Mouse (Mus musculus) embryonic facial prominence, embryonic 11.5 days (tissue): ENCODE results near the gene Rbp2. TPM values are rescaled to one million over a fixed set of nuclear protein-coding genes. Genes with fewer than 3 reads are reported as not detected.

ENCODE experiments used
- ATAC-seq: fragments of 200-750 bp; cut with Nextera tagmentation; replicated peaks from 2 replicates; pipeline ENCODE4 v1.8.0; 2017; ENCODE audit warnings: low read depth; ENCODE audit not compliant: insufficient number of reproducible peaks, low FRiP score, low TSS enrichment
- DNase-seq: peaks from one replicate; pipeline ENCODE4 v3.0.0-alpha.2; 2015; ENCODE audit warnings: low spot score
- H3K27ac ChIP-seq: fragments of 300-500 bp; sonication (generic); replicated peaks from 2 replicates; pipeline ENCODE4 v1.5.1; 2014; ENCODE audit warnings: mild to moderate bottlenecking, low read depth, low read length, control low read depth
- H3K27me3 ChIP-seq: fragments of 300-500 bp; sonication (generic); 2 replicates; pipeline ENCODE4 v1.6.1; 2014; ENCODE audit warnings: mild to moderate bottlenecking, low read length, moderate library complexity, mixed read lengths; ENCODE audit not compliant: control insufficient read depth, insufficient read depth
- H3K36me3 ChIP-seq: fragments of 300-500 bp; sonication (generic); replicated peaks from 2 replicates; pipeline ENCODE4 v1.6.1; 2014; ENCODE audit warnings: low read depth, mild to moderate bottlenecking, low read length, moderate library complexity, mixed read lengths; ENCODE audit not compliant: control insufficient read depth, insufficient read depth
- H3K4me1 ChIP-seq: fragments of 300-500 bp; sonication (generic); 2 replicates; pipeline ENCODE4 v1.6.1; 2014; ENCODE audit warnings: low read length, mixed read lengths; ENCODE audit not compliant: control insufficient read depth, insufficient read depth
- H3K4me2 ChIP-seq: fragments of 300-500 bp; sonication (generic); 2 replicates; pipeline ENCODE4 v1.6.1; 2014; ENCODE audit warnings: low read depth, mild to moderate bottlenecking, control low read depth, low read length, moderate library complexity
- H3K4me3 ChIP-seq: fragments of 300-500 bp; sonication (generic); 2 replicates; pipeline ENCODE4 v1.5.1; 2014; ENCODE audit warnings: low read depth, low read length, control low read depth
- H3K9ac ChIP-seq: fragments of 300-500 bp; sonication (generic); replicated peaks from 2 replicates; pipeline ENCODE4 v1.6.1; 2014; ENCODE audit warnings: mild to moderate bottlenecking, control low read depth, low read length
- H3K9me3 ChIP-seq: fragments of 300-500 bp; sonication (generic); replicated peaks from 2 replicates; pipeline ENCODE4 v1.6.1; 2016; ENCODE audit warnings: mild to moderate bottlenecking, low read length, inconsistent platforms, mixed read lengths; ENCODE audit not compliant: control insufficient read depth
- WGBS: fragments of 180-500 bp; shearing (Covaris S2); extraction: QIAGEN DNeasy Blood & Tissue Kit; methylation state at CpG from one replicate; pipeline ENCODE4 v1.1.7; 2014; 5-methylcytosine and 5-hydroxymethylcytosine counted together
- polyA plus RNA-seq: library from polyadenylated mRNA; unstranded; fragments of >200 nt; fragmentation: Nextera tagmentation; extraction: Ambion mirVana; gene quantifications from 2 replicates; pipeline ENCODE4 v1.2.1, GENCODE M21; 2014

The Rbp2 gene
- polyA plus RNA-seq, 1 experiment from 2014 or later, result 0.38 TPM

DNA sequence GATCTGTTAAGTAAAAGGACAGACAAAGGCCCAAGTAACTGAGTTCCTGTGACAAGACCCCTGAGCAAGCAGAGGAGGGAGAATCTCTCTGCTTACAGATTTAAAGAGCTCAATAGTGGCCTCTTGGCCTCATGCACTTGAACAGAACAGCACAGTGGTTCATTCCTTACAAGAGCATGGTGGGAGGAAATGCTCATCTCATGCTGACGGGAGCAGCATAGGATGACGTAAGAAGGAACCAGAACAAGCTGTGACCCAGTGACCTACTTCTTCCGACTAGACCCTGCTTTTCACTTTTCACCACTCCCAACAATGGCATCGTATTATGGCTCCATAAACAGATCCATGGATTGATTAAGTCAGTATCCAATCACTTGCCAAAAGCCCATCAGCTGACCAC lies 3.7 kb upstream of the Rbp2 start:
- no peak overlapping the region for H3K9ac ChIP-seq
- no peaks in the 10 kb centered on the region for H3K9me3 ChIP-seq
- no peak overlapping the region for H3K4me3 ChIP-seq
- no peaks in the 10 kb centered on the region for H3K27me3 ChIP-seq
- no peak overlapping the region for H3K27ac ChIP-seq
- ATAC-seq (no peak), DNase-seq (no peak)
- H3K36me3 ChIP-seq, result no peaks in the 10 kb centered on the region
- H3K4me2 ChIP-seq, result no peak overlapping the region
- 35% methylated on average over 4 of the region's 4 CpGs for WGBS
- H3K4me1 ChIP-seq, result no peaks in the 10 kb centered on the region

DNA sequence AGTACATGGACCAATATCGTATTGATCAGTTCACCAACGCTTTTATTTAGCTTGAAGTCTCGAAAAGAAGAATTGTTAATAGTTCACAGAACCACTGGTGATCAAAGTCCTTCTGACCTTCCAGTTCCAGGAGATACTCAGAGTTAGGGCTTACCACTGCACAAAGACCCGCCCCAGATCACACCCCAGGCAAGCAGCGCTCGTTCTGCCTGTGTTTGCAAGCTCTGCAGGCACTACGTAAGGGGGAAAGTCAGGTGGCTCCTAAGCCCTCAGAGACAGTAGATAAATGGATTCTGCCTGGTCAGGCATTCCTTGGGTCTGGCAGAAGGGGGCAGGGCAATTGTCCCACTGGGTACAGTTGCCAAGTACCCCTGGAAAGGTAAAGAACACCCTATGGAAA lies 895 bp upstream of the Rbp2 start:
- H3K4me3 ChIP-seq, result no peak overlapping the region
- H3K4me1 ChIP-seq, result no peaks in the 10 kb centered on the region
- no peak overlapping the region for H3K4me2 ChIP-seq
- ATAC-seq (no peak), DNase-seq (no peak)
- H3K27ac ChIP-seq, result no peak overlapping the region
- H3K27me3 ChIP-seq, result no peaks in the 10 kb centered on the region
- no peaks in the 10 kb centered on the region for H3K9me3 ChIP-seq
- no peaks in the 10 kb centered on the region for H3K36me3 ChIP-seq
- 80% methylated on average over 7 of the region's 7 CpGs for WGBS
- H3K9ac ChIP-seq, result no peak overlapping the region

DNA sequence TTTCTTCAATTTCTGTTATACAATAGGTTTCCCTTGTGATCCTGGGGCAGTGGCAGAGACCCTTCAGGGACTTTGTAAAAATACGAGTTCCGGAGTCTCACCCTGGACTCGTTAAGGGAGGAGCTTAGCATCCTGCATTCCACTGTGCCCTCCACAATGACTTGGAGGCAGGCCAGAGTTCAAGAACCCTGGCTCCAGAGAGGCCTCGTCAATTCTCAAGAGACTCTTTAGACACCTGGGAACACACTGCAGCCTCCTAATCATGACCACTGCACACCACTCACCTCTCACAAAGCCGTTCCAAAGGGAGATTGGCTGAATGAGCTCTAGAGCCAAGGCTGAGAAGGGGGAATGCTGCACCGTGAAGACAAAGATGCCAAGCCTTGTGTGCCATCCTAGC lies 1.4 kb downstream of the Rbp2 start:
- Histone ChIP-seq H3K27me3 (no peaks in the 10 kb centered on the region), H3K4me3 (no peak overlapping the region), H3K4me1 (no peaks in the 10 kb centered on the region), H3K9me3 (no peaks in the 10 kb centered on the region), H3K36me3 (no peaks in the 10 kb centered on the region), H3K4me2 (no peak overlapping the region), H3K27ac (no peak overlapping the region), H3K9ac (no peak overlapping the region)
- DNase-seq (no peak), ATAC-seq (no peak)
- 69% methylated on average over 6 of the region's 6 CpGs for WGBS

DNA sequence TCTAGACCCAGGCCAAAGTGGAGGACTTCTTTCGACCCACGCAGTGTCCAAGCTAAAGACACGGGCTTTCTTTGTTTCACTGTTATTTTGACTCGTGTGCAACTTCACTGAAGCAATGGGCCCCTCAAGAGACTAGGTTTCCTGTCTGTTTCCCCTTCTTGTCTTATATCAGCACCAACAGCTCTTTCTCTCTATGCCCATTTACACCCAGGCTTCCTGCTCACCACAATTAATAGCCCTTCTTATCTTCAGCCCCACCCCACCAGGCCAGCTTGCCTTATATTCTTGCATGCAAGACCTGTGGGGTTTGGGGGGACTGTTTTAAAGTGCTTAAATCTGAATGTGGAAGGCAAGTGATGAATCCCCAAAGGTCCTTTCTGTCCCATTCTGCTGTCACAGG lies 3.6 kb downstream of the Rbp2 start:
- Histone ChIP-seq H3K36me3 (no peaks in the 10 kb centered on the region), H3K4me1 (no peaks in the 10 kb centered on the region), H3K9ac (no peak overlapping the region), H3K4me3 (no peak overlapping the region), H3K27ac (no peak overlapping the region), H3K9me3 (no peaks in the 10 kb centered on the region), H3K4me2 (no peak overlapping the region), H3K27me3 (no peaks in the 10 kb centered on the region)
- ATAC-seq, result no peak
- no peak for DNase-seq
- WGBS, result 72% methylated on average over 4 of the region's 4 CpGs

DNA sequence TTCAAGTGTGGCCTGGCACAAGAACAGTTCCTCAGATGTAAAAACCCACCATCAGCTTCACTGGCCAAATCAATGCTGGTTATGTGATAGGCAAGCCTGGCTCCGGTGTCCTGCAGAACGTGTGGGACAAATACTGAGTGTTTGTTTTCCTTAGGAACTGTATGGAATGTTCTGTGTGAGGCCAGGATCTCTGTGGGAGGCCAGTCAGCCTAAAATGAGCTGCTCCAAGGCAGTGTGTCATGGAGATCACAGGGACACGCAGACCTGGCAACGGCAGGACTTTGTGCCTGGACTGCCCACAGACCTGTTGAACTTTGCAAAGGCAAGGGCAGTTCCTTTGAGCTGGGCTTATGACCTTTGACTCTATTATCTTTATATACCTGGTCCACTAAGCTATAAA lies 4.2 kb downstream of the Rbp2 start:
- no peaks in the 10 kb centered on the region for H3K27me3 ChIP-seq
- H3K27ac ChIP-seq, result no peak overlapping the region
- whole genome bisulfite sequencing, result 41% methylated on average over 4 of the region's 4 CpGs
- H3K4me1 ChIP-seq, result no peaks in the 10 kb centered on the region
- no peak for ATAC-seq
- no peak overlapping the region for H3K4me2 ChIP-seq
- H3K9ac ChIP-seq, result no peak overlapping the region
- no peaks in the 10 kb centered on the region for H3K36me3 ChIP-seq
- DNase-seq, result no peak
- no peak overlapping the region for H3K4me3 ChIP-seq
- H3K9me3 ChIP-seq, result no peaks in the 10 kb centered on the region

DNA sequence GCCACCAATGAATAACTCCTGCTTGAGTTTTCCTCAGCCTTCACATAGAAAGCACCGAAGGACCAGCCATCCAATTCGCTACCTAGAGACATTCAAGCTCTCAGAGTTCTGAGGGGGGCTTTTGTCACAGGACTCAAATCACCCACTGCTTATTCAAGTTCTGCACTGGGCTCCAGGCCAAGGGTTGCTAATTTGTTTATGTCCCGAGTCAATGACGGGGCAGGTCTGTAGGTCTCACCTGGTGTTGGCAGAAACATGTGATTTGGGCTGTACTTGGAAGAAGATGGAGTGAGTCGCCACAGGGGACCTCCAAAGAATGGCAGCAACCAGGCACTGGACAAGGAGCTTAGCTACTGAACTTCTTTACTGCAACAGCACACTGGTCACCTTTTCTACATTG lies 5.2 kb downstream of the Rbp2 start:
- Histone ChIP-seq H3K4me1 (no peaks in the 10 kb centered on the region), H3K36me3 (no peaks in the 10 kb centered on the region), H3K9ac (no peak overlapping the region), H3K4me3 (no peak overlapping the region), H3K9me3 (no peaks in the 10 kb centered on the region), H3K4me2 (no peak overlapping the region), H3K27me3 (no peaks in the 10 kb centered on the region), H3K27ac (no peak overlapping the region)
- ATAC-seq (no peak), DNase-seq (no peak)
- WGBS, result 86% methylated on average over 5 of the region's 5 CpGs

DNA sequence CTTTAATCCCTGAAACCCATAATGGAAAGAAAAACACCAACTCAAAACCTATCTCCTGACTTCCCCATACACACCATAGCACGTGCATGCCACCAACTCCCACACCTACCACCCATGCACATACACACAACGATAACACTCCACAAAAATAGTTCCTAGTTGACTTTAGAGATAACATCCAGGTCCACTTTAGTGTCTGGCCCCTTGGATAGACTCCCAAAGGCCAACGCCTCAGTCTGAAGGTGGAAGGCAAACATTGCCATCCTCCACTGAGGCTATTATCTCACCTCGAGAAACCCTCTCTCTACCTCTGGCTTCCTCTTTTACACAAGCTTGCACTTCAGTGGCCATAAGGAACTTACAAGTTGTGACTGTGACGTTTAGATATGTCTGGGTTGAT lies 6.3 kb downstream of the Rbp2 start:
- Histone ChIP-seq H3K27ac (no peak overlapping the region), H3K9ac (no peak overlapping the region), H3K9me3 (no peaks in the 10 kb centered on the region), H3K36me3 (no peaks in the 10 kb centered on the region), H3K4me1 (no peaks in the 10 kb centered on the region), H3K27me3 (no peaks in the 10 kb centered on the region), H3K4me3 (no peak overlapping the region), H3K4me2 (no peak overlapping the region)
- no peak for DNase-seq
- WGBS, result 86% methylated on average over 5 of the region's 5 CpGs
- ATAC-seq, result no peak

DNA sequence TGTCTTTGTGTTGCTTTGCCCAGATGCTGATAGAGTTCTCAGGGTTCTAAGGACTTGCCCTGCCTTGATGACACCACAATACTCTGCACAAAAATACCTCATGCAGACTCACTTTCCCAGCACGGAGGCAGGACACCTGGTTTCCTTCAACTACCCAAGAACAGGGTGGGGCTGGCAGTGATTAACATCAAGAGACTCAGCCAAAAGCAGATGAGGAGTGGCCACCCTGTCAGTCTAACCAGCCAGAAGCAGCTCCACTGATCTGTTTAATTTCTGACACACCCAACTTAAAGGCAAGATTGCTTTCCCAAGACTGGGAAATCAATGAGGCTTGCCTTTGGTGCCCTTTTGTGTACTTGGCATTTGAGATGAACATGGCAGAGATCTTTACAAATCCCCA lies 6.9 kb downstream of the Rbp2 start:
- Histone ChIP-seq H3K4me1 (no peaks in the 10 kb centered on the region), H3K27ac (no peak overlapping the region), H3K36me3 (no peaks in the 10 kb centered on the region), H3K9me3 (no peaks in the 10 kb centered on the region), H3K4me3 (no peak overlapping the region), H3K4me2 (no peak overlapping the region), H3K27me3 (no peaks in the 10 kb centered on the region), H3K9ac (no peak overlapping the region)
- DNase-seq (no peak), ATAC-seq (no peak)
- WGBS, result 55% methylated on average over 1 of the region's 1 CpGs

DNA sequence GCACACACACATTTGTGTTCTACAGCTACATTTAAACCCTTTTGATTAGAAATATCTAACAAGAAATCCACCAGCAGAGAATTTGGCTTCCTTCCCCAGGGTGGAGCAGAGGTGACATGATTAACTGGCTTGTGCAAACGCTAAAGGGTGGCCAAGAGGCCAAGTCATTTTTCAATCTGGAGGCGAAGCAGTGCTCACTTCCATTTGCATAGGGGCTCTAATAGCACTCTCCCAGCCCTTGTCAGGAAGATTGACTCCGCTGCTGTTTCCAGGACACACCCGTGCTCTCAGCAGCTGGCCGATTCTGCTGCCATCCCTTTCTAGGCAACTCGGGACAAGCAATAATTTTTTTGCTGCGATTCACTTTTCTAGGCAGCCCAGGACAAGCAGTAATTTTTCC lies 11.2 kb downstream of the Rbp2 start:
- WGBS, result 42% methylated on average over 7 of the region's 7 CpGs
- H3K27ac ChIP-seq, result no peak overlapping the region

More for the DNA sequence above, 11.2 kb downstream of the Rbp2 start:
- H3K4me3 ChIP-seq, result no peak overlapping the region
- DNase-seq (no peak), ATAC-seq (no peak)
- H3K36me3 ChIP-seq, result no peaks in the 10 kb centered on the region
- H3K27me3 ChIP-seq, result no peaks in the 10 kb centered on the region
- H3K9ac ChIP-seq, result no peak overlapping the region
- no peak overlapping the region for H3K4me2 ChIP-seq
- H3K4me1 ChIP-seq, result no peaks in the 10 kb centered on the region
- H3K9me3 ChIP-seq, result no peaks in the 10 kb centered on the region
